Mouse (Mus musculus) heart, adult 2 months (tissue): ENCODE results near the gene Erbin.

ENCODE experiments used
- CTCF ChIP-seq: fragments of 200-600 bp; IDR thresholded peaks from 2 replicates; pipeline ENCODE4 v1.8.1; 2022; ENCODE audit warnings: antibody characterized with exemption, mild to moderate bottlenecking, moderate library complexity
- EP300 ChIP-seq: fragments of 200-500 bp; IDR thresholded peaks from 2 replicates; pipeline ENCODE4 v1.6.1; 2011; ENCODE audit warnings: low read depth, low read length, control low read depth; ENCODE audit not compliant: insufficient read depth
- POLR2A ChIP-seq: fragments of 200-500 bp; IDR thresholded peaks from 2 replicates; pipeline ENCODE4 v1.6.1; 2011; ENCODE audit warnings: mild to moderate bottlenecking, low read depth, low read length, control low read depth; ENCODE audit not compliant: insufficient read depth

GRCm38 (mm10) chr13:103920933-103921830 lies 868 bp upstream of the Erbin start:
- TF ChIP-seq POLR2A, result 0 out of 2 replicates have a peak, but pooled peaks have one; percentile 18
- TF ChIP-seq CTCF, result peak; percentile 39
- TF ChIP-seq EP300, result no peak
